Mouse (Mus musculus): ENCODE data around the gene Tnfrsf18. TPM values are rescaled to one million over a fixed set of nuclear protein-coding genes. Genes with fewer than 3 reads are reported as not detected.

Gene Tnfrsf18
- total RNA-seq (2014; rRNA removed): 0.94 TPM in 1 of 2 replicates, not detected in the other
- 0.41 and 0.81 TPM in 2 replicates for polyA plus RNA-seq (2012; rRNA removed)

GRCm38 (mm10) chr4:156026013-156026412, at the start of gene Tnfrsf18:
Gene Tnfrsf18, plus strand, starts transcription at chr4:156026164.
- H3K27me3 ChIP-seq (ENCODE audit: control insufficient read depth, insufficient read depth, low read length): no peaks in the 10 kb centered on the region
- H3K27ac ChIP-seq (replicated peaks; ENCODE audit: insufficient read depth, low read depth, low read length): no peak within 1 kb of the TSS
- H3K79me2 ChIP-seq (ENCODE audit: control insufficient read depth, insufficient read depth, low read length): peaks cover 3% of the 10 kb centered on the region; the same call in 1 of the 2 replicates
- no peak for TF ChIP-seq POLR2A (IDR thresholded peaks at IDR 0.05; ENCODE audit: extremely low read depth, insufficient read depth, low read length)
- TF ChIP-seq CTCF (IDR thresholded peaks at IDR 0.05; ENCODE audit: low read depth, low read length): peak; percentile 13; the same call in 1 of the 2 replicates
- 39% methylated on average over 4 of the region's 4 CpGs for WGBS
- peaks cover 5% of the 10 kb centered on the region for H3K4me1 ChIP-seq (ENCODE audit: control insufficient read depth, insufficient read depth, low read length)
- no peak within 1 kb of the TSS for H3K9ac ChIP-seq (ENCODE audit: low read depth, low read length)
- H3K4me3 ChIP-seq (ENCODE audit: insufficient read depth, low read depth, low read length): no peak within 1 kb of the TSS
- no peaks in the 10 kb centered on the region for H3K36me3 ChIP-seq (ENCODE audit: control insufficient read depth, insufficient read depth, low read length)
- no peak for DNase-seq (ENCODE audit: extremely low read depth, low read depth, low spot score)

GRCm38 (mm10) chr4:155981436-155982082, 44.4 kb upstream of the Tnfrsf18 start:
- Histone ChIP-seq H3K27ac (replicated peaks; ENCODE audit: insufficient read depth, low read depth, low read length) (no peak overlapping the region), H3K79me2 (ENCODE audit: control insufficient read depth, insufficient read depth, low read length) (no peaks in the 10 kb centered on the region), H3K4me1 (ENCODE audit: control insufficient read depth, insufficient read depth, low read length) (no peaks in the 10 kb centered on the region), H3K27me3 (ENCODE audit: control insufficient read depth, insufficient read depth, low read length) (no peaks in the 10 kb centered on the region), H3K4me3 (ENCODE audit: insufficient read depth, low read depth, low read length) (no peak overlapping the region), H3K9ac (ENCODE audit: low read depth, low read length) (no peak overlapping the region), H3K36me3 (ENCODE audit: control insufficient read depth, insufficient read depth, low read length) (no peaks in the 10 kb centered on the region)
- 78% methylated on average over 12 of the region's 12 CpGs for WGBS
- DNase-seq (ENCODE audit: extremely low read depth, low read depth, low spot score): no peak
- TF ChIP-seq CTCF (IDR thresholded peaks at IDR 0.05; ENCODE audit: low read depth, low read length): no peak
- no peak for TF ChIP-seq POLR2A (IDR thresholded peaks at IDR 0.05; ENCODE audit: extremely low read depth, insufficient read depth, low read length)

GRCm38 (mm10) chr4:155983788-155984187, 42.2 kb upstream of the Tnfrsf18 start:
- Histone ChIP-seq H3K4me3 (ENCODE audit: insufficient read depth, low read depth, low read length) (no peak overlapping the region), H3K9ac (ENCODE audit: low read depth, low read length) (no peak overlapping the region), H3K36me3 (ENCODE audit: control insufficient read depth, insufficient read depth, low read length) (no peaks in the 10 kb centered on the region), H3K79me2 (ENCODE audit: control insufficient read depth, insufficient read depth, low read length) (no peaks in the 10 kb centered on the region), H3K4me1 (ENCODE audit: control insufficient read depth, insufficient read depth, low read length) (no peaks in the 10 kb centered on the region), H3K27ac (replicated peaks; ENCODE audit: insufficient read depth, low read depth, low read length) (no peak overlapping the region), H3K27me3 (ENCODE audit: control insufficient read depth, insufficient read depth, low read length) (no peaks in the 10 kb centered on the region)
- no peak for DNase-seq (ENCODE audit: extremely low read depth, low read depth, low spot score)
- TF ChIP-seq CTCF (IDR thresholded peaks at IDR 0.05; ENCODE audit: low read depth, low read length) (no peak), POLR2A (IDR thresholded peaks at IDR 0.05; ENCODE audit: extremely low read depth, insufficient read depth, low read length) (no peak)
- WGBS: 32% methylated on average over 2 of the region's 2 CpGs

DNA sequence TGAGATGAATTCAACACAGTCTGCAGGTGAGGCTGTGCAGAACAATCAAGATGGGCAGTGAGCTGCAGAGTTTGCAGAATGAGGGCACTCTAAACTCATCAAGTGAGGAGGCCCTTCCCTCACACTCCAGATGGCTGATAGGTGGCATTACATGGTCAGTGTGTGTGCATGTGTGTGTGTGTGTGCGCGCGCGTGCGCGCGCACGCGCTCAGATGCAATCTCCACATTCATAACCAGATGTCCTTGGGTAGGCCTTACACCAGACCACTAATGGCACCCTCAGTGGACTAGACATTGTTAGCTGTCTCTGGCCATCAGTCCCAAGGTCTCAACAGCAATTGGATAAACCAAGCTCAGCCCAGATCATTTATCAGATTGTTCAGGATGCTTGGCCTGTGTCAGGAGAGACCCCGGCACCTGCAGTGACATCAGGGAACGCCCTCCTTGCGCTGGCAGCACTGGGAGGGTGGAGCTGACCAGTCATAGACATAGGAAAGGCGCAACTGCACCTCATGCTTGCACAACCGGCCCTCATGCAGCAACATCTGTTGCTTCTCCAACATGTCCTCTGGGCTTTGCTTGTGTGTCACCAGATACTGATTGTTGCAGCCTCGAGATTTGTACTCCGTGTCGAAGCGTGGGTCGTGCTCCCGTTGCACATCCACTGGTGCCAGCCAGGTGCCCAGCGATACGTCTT, 34.6 kb upstream of the Tnfrsf18 start:
- H3K27me3 ChIP-seq (ENCODE audit: control insufficient read depth, insufficient read depth, low read length): no peaks in the 10 kb centered on the region
- DNase-seq (ENCODE audit: extremely low read depth, low read depth, low spot score): no peak
- peak overlapping the region; percentile 81; the same call in 1 of the 2 replicates for H3K4me3 ChIP-seq (ENCODE audit: insufficient read depth, low read depth, low read length)
- 88% methylated on average over 22 of the region's 22 CpGs for WGBS
- TF ChIP-seq CTCF (IDR thresholded peaks at IDR 0.05; ENCODE audit: low read depth, low read length): no peak
- no peak for TF ChIP-seq POLR2A (IDR thresholded peaks at IDR 0.05; ENCODE audit: extremely low read depth, insufficient read depth, low read length)
- no peaks in the 10 kb centered on the region; the same call in 1 of the 2 replicates for H3K36me3 ChIP-seq (ENCODE audit: control insufficient read depth, insufficient read depth, low read length)
- H3K4me1 ChIP-seq (ENCODE audit: control insufficient read depth, insufficient read depth, low read length): peaks cover 10% of the 10 kb centered on the region; the same call in 1 of the 2 replicates
- H3K9ac ChIP-seq (ENCODE audit: low read depth, low read length): 0 out of 2 replicates have a peak overlapping the region, but pooled peaks have one; percentile 11
- H3K79me2 ChIP-seq (ENCODE audit: control insufficient read depth, insufficient read depth, low read length): peaks cover 14% of the 10 kb centered on the region; the same call in 1 of the 2 replicates
- no peak overlapping the region for H3K27ac ChIP-seq (replicated peaks; ENCODE audit: insufficient read depth, low read depth, low read length)

DNA sequence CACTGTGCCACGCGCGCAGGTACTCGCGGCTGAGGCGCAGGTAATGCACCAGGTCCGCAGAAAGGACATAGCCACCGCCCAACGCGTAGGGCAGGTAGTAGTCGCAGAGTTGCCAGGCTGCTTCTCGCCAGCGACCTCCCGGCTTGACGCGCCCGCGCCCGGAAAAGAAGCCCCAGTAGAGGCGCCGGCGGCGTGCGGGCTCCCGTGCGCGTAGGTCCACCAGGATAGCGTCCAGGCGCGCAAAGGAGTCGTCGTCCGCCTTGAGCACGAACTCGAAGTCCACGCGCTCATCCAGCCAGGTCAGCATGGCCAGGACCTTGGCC, 34.1 kb upstream of the Tnfrsf18 start:
- WGBS: 21% methylated on average over 37 of the region's 37 CpGs
- TF ChIP-seq CTCF (IDR thresholded peaks at IDR 0.05; ENCODE audit: low read depth, low read length) (no peak), POLR2A (IDR thresholded peaks at IDR 0.05; ENCODE audit: extremely low read depth, insufficient read depth, low read length) (no peak)
- no peak for DNase-seq (ENCODE audit: extremely low read depth, low read depth, low spot score)
- H3K36me3 ChIP-seq (ENCODE audit: control insufficient read depth, insufficient read depth, low read length): peaks cover 4% of the 10 kb centered on the region; the same call in 1 of the 2 replicates
- H3K4me3 ChIP-seq (ENCODE audit: insufficient read depth, low read depth, low read length): peak overlapping the region; percentile 81
- no peaks in the 10 kb centered on the region for H3K27me3 ChIP-seq (ENCODE audit: control insufficient read depth, insufficient read depth, low read length)
- H3K9ac ChIP-seq (ENCODE audit: low read depth, low read length): peak overlapping the region; percentile 93
- H3K79me2 ChIP-seq (ENCODE audit: control insufficient read depth, insufficient read depth, low read length): peaks cover 14% of the 10 kb centered on the region; the same call in 1 of the 2 replicates
- no peak overlapping the region for H3K27ac ChIP-seq (replicated peaks; ENCODE audit: insufficient read depth, low read depth, low read length)
- H3K4me1 ChIP-seq (ENCODE audit: control insufficient read depth, insufficient read depth, low read length): peaks cover 10% of the 10 kb centered on the region; the same call in 1 of the 2 replicates

Data from liver, adult 2 months (tissue).